Mouse (Mus musculus) forebrain, embryonic 15.5 days (tissue): ENCODE measurements around the gene Adcy7. TPM values are rescaled to one million over a fixed set of nuclear protein-coding genes. Genes with fewer than 3 reads are reported as not detected.

Experiments
- ATAC-seq: fragments of 200-750 bp; cut with Nextera tagmentation; replicated peaks from 2 replicates; pipeline ENCODE4 v1.8.0; 2017; ENCODE audit warnings: mild to moderate bottlenecking, moderate TSS enrichment, moderate library complexity
- H3K27ac ChIP-seq: fragments of 300-500 bp; sonication (generic); replicated peaks from 2 replicates; pipeline ENCODE4 v1.5.1; 2015; ENCODE audit warnings: mild to moderate bottlenecking, inconsistent platforms
- H3K27me3 ChIP-seq: fragments of 300-500 bp; sonication (generic); 2 replicates; pipeline ENCODE4 v1.6.1; 2015; ENCODE audit warnings: inconsistent platforms
- H3K36me3 ChIP-seq: fragments of 300-500 bp; sonication (generic); 2 replicates; pipeline ENCODE4 v1.6.1; 2015; ENCODE audit warnings: mild to moderate bottlenecking, inconsistent platforms
- H3K4me1 ChIP-seq: fragments of 300-500 bp; sonication (generic); 2 replicates; pipeline ENCODE4 v1.6.1; 2015; ENCODE audit warnings: inconsistent platforms
- H3K4me2 ChIP-seq: fragments of 300-500 bp; sonication (generic); replicated peaks from 2 replicates; pipeline ENCODE4 v1.6.1; 2015; ENCODE audit warnings: mild to moderate bottlenecking, inconsistent platforms
- H3K4me3 ChIP-seq: fragments of 300-500 bp; sonication (generic); 2 replicates; pipeline ENCODE4 v1.5.1; 2015; ENCODE audit warnings: mild to moderate bottlenecking, inconsistent platforms
- H3K9ac ChIP-seq: fragments of 300-500 bp; sonication (generic); replicated peaks from 2 replicates; pipeline ENCODE4 v1.6.1; 2015; ENCODE audit warnings: mild to moderate bottlenecking, inconsistent platforms
- H3K9me3 ChIP-seq: fragments of 300-500 bp; sonication (generic); 2 replicates; pipeline ENCODE4 v1.6.1; 2016; ENCODE audit warnings: inconsistent platforms
- WGBS: fragments of 180-500 bp; shearing (Covaris S2); methylation state at CpG from one replicate; pipeline ENCODE4 v1.1.7; 2015; ENCODE audit warnings: mixed read lengths; 5-methylcytosine and 5-hydroxymethylcytosine counted together
- polyA plus RNA-seq: library from polyadenylated mRNA; unstranded; fragments of >200 nt; fragmentation: Nextera tagmentation; extraction: Ambion mirVana; gene quantifications from 2 replicates; pipeline ENCODE4 v1.2.1, GENCODE M21; 2015

The Adcy7 gene
- polyA plus RNA-seq, 1 experiment from 2014 or later: 1.5 TPM

- H3K4me3 ChIP-seq: no peak overlapping the region
- no peaks in the 10 kb centered on the region for H3K4me1 ChIP-seq
- no peaks in the 10 kb centered on the region for H3K9me3 ChIP-seq
- no peak overlapping the region for H3K4me2 ChIP-seq
- H3K36me3 ChIP-seq: no peaks in the 10 kb centered on the region
- 87% methylated on average over 11 of the region's 11 CpGs for WGBS
- no peaks in the 10 kb centered on the region for H3K27me3 ChIP-seq
- no peak overlapping the region for H3K27ac ChIP-seq
- ATAC-seq: no peak
- no peak overlapping the region for H3K9ac ChIP-seq
Measured at GRCm38 (mm10) chr8:88291305-88291690, 19.1 kb downstream of the Adcy7 start.

DNA sequence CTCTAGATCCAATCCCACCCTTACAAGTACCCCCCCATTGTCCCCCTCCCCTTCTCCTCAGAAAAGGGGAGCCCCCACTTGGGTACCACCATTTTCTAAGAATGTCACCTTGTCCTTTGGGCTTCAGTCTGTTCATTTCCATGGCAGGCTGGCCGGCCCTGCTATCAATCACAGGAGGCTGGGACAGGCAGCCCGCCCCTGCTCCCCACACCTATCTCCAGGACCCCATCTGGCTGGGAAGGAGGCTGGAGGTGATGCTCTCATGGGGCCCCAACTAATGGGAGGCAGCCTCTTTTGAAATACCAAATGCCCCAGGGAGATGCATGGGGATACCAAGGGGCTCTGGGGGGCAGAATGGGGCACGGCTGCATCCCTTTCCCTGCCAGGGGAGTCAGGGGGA is 20.7 kb downstream of the Adcy7 start:
- Histone ChIP-seq H3K4me2 (no peak overlapping the region), H3K27me3 (no peaks in the 10 kb centered on the region), H3K27ac (no peak overlapping the region), H3K4me3 (no peak overlapping the region), H3K9me3 (no peaks in the 10 kb centered on the region), H3K36me3 (no peaks in the 10 kb centered on the region), H3K9ac (no peak overlapping the region), H3K4me1 (no peaks in the 10 kb centered on the region)
- ATAC-seq: no peak
- 95% methylated on average over 3 of the region's 3 CpGs for WGBS

GRCm38 (mm10) chr8:88293590-88294356 is 21.6 kb downstream of the Adcy7 start:
- no peak overlapping the region for H3K27ac ChIP-seq
- H3K4me3 ChIP-seq: no peak overlapping the region
- ATAC-seq: no peak
- H3K27me3 ChIP-seq: no peaks in the 10 kb centered on the region
- no peaks in the 10 kb centered on the region for H3K4me1 ChIP-seq
- WGBS: 94% methylated on average over 9 of the region's 9 CpGs
- no peaks in the 10 kb centered on the region for H3K9me3 ChIP-seq
- no peak overlapping the region for H3K4me2 ChIP-seq
- no peaks in the 10 kb centered on the region for H3K36me3 ChIP-seq
- no peak overlapping the region for H3K9ac ChIP-seq

- no peaks in the 10 kb centered on the region for H3K27me3 ChIP-seq
- ATAC-seq: no peak
- 94% methylated on average over 2 of the region's 2 CpGs for WGBS
Measured at GRCm38 (mm10) chr8:88294977-88295376, 22.8 kb downstream of the Adcy7 start.

DNA sequence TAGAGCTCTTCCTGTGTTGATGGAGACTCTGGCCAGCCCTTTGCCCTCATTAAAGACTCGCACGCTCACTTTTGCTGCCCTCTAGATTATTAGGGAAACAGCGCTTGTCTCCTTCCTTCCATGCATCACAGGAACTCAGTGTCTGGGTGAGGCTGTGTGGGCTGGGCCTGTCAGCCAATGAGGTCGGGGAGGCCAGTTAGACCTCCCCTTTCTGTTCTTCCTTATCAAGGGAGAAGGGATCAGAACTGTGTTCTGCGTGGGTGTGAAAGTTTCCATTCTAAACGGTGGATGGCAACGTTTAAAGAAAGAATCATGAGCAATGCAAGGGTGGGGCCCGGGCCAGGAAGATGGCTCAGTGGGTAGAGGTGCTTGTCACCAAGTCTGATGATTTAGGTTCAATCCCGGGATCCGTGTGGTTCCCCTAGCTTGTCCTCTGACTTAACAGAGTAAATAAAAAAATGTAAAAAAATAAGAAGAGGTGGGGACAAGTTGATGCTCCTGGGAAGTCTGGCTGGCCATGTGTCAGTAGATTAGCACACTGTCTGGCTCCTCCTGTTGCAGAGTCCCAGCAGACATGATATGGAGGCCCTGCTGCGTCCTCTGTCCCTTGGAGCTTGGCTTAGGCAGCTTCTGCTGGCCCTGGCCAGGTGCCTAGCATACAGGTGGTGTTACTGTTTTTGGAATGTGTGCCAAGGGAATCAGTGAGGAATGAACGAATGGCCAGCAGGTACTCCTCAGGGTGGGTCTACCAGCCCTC is 26.0 kb downstream of the Adcy7 start:
- H3K4me3 ChIP-seq: no peak overlapping the region
- no peak for ATAC-seq
- WGBS: 64% methylated on average over 12 of the region's 12 CpGs

More at GRCm38 (mm10) chr8:88294977-88295376, 22.8 kb downstream of the Adcy7 start:
- H3K36me3 ChIP-seq: no peaks in the 10 kb centered on the region
- no peaks in the 10 kb centered on the region for H3K4me1 ChIP-seq
- no peaks in the 10 kb centered on the region for H3K9me3 ChIP-seq
- no peak overlapping the region for H3K4me2 ChIP-seq
- H3K27ac ChIP-seq: no peak overlapping the region
- H3K4me3 ChIP-seq: no peak overlapping the region
- no peak overlapping the region for H3K9ac ChIP-seq

DNA sequence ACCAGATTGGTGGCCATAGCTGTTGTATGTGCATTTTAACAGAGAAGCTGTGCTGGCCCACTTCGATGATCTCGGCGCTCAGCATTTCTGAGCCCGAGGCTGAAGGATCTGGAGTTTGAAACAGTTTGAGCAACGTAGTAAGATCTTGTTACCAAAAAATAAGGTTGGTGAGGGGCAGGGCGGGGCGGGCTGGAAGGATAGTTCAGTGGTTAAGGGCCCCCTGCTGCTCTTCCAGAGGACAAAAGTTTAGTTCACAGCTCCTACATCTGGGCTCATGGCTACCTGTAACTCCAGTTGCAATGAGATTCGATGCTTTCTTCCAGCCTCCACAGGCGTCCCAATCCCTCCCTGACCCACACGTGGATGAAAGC is 26.5 kb downstream of the Adcy7 start:
- H3K4me1 ChIP-seq: no peaks in the 10 kb centered on the region
- H3K4me3 ChIP-seq: no peak overlapping the region
- no peak for ATAC-seq
- H3K36me3 ChIP-seq: no peaks in the 10 kb centered on the region
- no peak overlapping the region for H3K4me2 ChIP-seq
- 84% methylated on average over 10 of the region's 10 CpGs for WGBS
- H3K9me3 ChIP-seq: no peaks in the 10 kb centered on the region
- H3K27me3 ChIP-seq: no peaks in the 10 kb centered on the region
- no peak overlapping the region for H3K9ac ChIP-seq
- H3K27ac ChIP-seq: no peak overlapping the region

More for the DNA sequence above, 26.0 kb downstream of the Adcy7 start:
- no peaks in the 10 kb centered on the region for H3K36me3 ChIP-seq
- no peak overlapping the region for H3K9ac ChIP-seq
- H3K27me3 ChIP-seq: no peaks in the 10 kb centered on the region
- H3K9me3 ChIP-seq: no peaks in the 10 kb centered on the region
- H3K4me1 ChIP-seq: no peaks in the 10 kb centered on the region
- H3K4me2 ChIP-seq: no peak overlapping the region
- H3K27ac ChIP-seq: no peak overlapping the region

GRCm38 (mm10) chr8:88299907-88300603 is 27.9 kb downstream of the Adcy7 start:
- H3K9me3 ChIP-seq: no peaks in the 10 kb centered on the region
- no peaks in the 10 kb centered on the region for H3K27me3 ChIP-seq
- H3K27ac ChIP-seq: no peak overlapping the region
- no peak for ATAC-seq
- H3K9ac ChIP-seq: no peak overlapping the region
- no peaks in the 10 kb centered on the region for H3K4me1 ChIP-seq
- 88% methylated on average over 10 of the region's 10 CpGs for WGBS
- H3K4me3 ChIP-seq: no peak overlapping the region
- H3K4me2 ChIP-seq: no peak overlapping the region
- no peaks in the 10 kb centered on the region for H3K36me3 ChIP-seq

DNA sequence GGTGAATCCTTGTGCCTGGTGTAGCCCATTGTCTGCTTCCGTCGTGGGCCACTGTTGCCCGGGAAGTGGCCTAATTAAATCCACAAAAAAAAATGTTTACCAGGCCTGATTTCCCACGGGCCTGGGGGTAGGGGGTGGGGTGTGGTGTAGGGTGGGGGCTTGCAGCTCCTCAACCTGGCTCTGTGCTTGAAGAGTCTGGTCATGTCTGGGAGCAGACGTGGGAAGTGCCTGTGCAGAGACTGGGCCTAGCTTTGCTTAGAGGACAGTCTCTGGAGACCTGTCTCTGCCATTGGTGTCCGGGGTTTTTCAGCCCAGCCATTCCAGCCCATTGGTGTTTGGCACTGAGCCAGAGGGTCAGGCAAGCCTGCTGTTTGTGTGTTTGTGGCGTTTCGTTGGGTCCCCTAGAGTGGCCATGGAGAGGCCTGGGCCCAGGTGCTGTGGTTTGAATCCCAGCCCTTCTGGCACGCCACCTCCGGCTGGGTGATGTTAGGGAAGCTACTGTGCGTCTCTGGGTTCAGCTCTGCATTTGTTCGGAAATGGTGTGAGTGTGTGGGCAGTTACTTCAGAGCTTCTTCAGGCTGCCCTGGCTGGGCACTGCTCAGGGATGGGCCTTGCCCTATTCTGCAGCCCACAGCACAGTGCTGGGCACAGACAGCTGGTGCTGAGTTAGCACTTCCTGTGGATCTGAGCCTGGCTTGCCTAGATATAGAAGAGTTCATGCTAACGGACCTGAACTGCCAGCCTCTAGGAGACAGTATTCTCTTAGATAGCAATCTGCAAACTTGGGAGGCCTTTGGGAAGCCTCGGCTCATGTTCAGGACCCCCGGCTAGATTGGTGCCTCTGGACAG is 29.6 kb downstream of the Adcy7 start:
- ATAC-seq: no peak
- H3K36me3 ChIP-seq: no peaks in the 10 kb centered on the region
- no peak overlapping the region for H3K27ac ChIP-seq
- no peaks in the 10 kb centered on the region for H3K27me3 ChIP-seq
- no peak overlapping the region for H3K9ac ChIP-seq
- WGBS: 48% methylated on average over 15 of the region's 15 CpGs
- H3K4me1 ChIP-seq: no peaks in the 10 kb centered on the region
- H3K4me2 ChIP-seq: no peak overlapping the region
- no peaks in the 10 kb centered on the region for H3K9me3 ChIP-seq
- H3K4me3 ChIP-seq: no peak overlapping the region

DNA sequence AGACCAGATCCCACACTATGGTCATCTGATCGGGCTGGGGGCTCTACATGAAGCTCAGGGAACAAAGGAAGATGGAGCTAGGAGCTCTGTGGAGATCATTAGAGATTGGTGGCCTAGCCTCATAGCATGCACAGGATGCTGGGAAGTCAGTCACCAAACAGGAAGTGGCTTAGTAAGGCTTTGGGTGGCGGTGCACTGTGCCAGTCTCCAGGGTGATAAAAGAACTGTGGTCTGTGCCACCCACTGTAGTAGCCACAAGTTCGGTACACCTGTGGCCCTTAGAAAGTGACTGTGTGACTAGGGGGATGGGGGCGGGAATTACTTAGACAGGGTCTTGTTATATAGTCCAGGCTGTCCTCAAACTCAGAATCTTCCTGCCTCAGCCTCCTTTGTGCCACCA is 33.6 kb downstream of the Adcy7 start:
- no peak overlapping the region for H3K9ac ChIP-seq
- H3K4me1 ChIP-seq: no peaks in the 10 kb centered on the region
- H3K27ac ChIP-seq: no peak overlapping the region
- H3K4me3 ChIP-seq: no peak overlapping the region
- H3K9me3 ChIP-seq: no peaks in the 10 kb centered on the region
- no peak for ATAC-seq
- H3K36me3 ChIP-seq: no peaks in the 10 kb centered on the region
- H3K27me3 ChIP-seq: no peaks in the 10 kb centered on the region
- no peak overlapping the region for H3K4me2 ChIP-seq
- 88% methylated on average over 4 of the region's 4 CpGs for WGBS

GRCm38 (mm10) chr8:88306511-88306910 is 34.3 kb downstream of the Adcy7 start:
- 73% methylated on average over 14 of the region's 14 CpGs for WGBS
- H3K36me3 ChIP-seq: no peaks in the 10 kb centered on the region
- no peak overlapping the region for H3K27ac ChIP-seq
- no peaks in the 10 kb centered on the region for H3K4me1 ChIP-seq
- H3K9ac ChIP-seq: no peak overlapping the region
- H3K27me3 ChIP-seq: no peaks in the 10 kb centered on the region
- no peak overlapping the region for H3K4me2 ChIP-seq
- no peak overlapping the region for H3K4me3 ChIP-seq
- no peaks in the 10 kb centered on the region for H3K9me3 ChIP-seq
- no peak for ATAC-seq

- H3K9ac ChIP-seq: no peak overlapping the region
- no peaks in the 10 kb centered on the region for H3K36me3 ChIP-seq
- ATAC-seq: no peak
- H3K27ac ChIP-seq: no peak overlapping the region
- H3K4me2 ChIP-seq: no peak overlapping the region
- 91% methylated on average over 4 of the region's 4 CpGs for WGBS
- H3K4me3 ChIP-seq: no peak overlapping the region
- H3K9me3 ChIP-seq: no peaks in the 10 kb centered on the region
- no peaks in the 10 kb centered on the region for H3K27me3 ChIP-seq
- no peaks in the 10 kb centered on the region for H3K4me1 ChIP-seq
Measured at GRCm38 (mm10) chr8:88307736-88308135, 35.5 kb downstream of the Adcy7 start.
